Mouse (Mus musculus) T-helper 17 cell (primary cell): ENCODE data around the gene Rps6kc1.

Experiments
- in situ Hi-C, 2 experiments: fragments of 300-600 bp; cut with MboI, MseI; formaldehyde crosslinking; loops; 1 replicate in 1 of 2; 2 replicates in 1 of 2; pipeline ENCODE4 v1.15.1; 2025; ENCODE audit warnings: high pct_unique_total_duplicates in 2 of 2

Rps6kc1 gene

DNA sequence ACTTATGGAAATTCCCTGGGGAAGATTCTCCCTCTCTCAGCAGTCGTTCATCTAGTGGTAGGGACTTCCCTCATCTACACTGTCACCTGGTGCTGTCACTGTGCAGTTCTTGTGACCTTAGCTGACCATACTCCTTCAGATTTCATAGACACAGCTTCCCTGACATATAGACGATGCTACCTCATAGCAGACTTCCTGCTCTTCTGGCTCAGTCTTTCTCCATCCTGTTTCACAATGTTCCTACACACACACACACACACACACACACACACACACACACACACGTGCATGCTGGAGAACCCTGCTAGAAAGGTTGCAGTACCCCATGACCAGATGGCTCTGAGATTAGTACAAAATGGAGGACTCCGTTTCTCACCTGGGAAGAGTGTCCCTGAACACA is 66.2 kb downstream of the Rps6kc1 start:
- in situ Hi-C loops, result no loop called here

DNA sequence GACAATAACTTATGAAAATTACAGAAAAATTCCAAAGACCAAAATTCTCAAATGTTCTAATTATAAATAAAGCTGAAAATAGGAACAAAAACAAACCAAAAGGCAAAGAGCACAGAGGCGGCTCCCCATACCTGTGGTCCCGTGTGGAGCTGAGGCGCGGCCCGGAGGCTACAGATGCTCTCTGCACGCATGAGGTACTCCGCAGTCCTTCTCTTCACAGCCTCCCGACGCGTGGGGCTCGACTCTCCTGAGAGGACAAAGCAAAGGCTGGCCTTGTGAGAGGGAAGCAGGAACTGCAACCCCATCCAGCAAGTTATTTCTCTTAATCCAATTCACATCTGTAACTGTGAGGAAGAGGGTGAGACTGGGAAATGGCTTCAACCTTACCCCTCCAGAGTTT is 67.2 kb downstream of the Rps6kc1 start:
- in situ Hi-C loops, result no loop called here

DNA sequence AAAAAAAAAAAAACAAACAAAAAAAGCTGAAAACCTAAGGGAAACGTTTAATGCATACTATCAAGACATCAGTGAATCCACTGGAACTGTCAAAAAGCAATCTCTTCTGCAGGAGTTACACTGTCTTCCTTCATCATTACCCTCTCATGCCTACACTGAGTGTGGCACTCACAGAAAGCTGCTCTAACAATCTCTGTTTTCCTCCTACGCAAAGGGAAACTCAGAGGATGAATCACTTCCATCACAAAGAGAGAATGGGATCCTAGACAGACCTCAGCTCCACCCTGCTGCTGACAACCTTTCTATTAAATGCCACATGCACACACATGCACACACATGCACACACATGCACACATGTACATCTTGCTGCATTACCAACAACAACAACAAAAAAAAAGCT is 75.5 kb downstream of the Rps6kc1 start:
- in situ Hi-C loops, result no loop called here

DNA sequence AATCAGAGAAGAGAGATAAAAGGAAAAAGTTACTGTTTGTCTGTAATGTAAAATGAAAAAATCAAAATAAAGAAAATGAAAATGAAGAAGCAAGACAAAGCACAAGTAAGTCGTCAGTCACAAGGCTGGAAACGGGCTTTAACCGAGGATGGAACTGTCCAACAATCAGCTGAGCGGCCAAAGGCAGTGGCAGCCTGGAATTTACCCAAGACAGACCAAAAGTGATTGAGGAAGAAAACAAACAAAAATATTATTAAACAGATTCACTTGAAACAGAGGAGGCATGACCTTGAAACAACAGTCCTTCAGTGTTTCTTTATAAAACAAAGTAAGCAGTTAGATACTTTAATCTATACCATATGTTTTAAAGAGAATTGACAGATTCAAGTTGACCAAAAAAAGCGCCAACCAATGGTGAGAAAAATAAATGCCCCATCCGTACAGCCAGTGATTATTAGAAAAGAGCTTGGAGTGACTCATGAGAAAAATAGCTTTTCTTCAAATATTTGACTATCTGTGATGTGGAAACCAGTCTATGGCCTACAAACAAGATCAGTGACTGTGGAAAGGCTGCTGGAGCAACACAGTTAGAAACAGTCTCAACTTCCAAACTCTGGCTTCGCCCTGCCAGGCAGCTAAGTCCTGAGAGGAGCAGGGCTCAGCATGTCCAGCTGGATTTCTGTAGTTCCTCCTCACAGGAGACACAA is 77.2 kb downstream of the Rps6kc1 start:
- in situ Hi-C loops, result no loop called here

DNA sequence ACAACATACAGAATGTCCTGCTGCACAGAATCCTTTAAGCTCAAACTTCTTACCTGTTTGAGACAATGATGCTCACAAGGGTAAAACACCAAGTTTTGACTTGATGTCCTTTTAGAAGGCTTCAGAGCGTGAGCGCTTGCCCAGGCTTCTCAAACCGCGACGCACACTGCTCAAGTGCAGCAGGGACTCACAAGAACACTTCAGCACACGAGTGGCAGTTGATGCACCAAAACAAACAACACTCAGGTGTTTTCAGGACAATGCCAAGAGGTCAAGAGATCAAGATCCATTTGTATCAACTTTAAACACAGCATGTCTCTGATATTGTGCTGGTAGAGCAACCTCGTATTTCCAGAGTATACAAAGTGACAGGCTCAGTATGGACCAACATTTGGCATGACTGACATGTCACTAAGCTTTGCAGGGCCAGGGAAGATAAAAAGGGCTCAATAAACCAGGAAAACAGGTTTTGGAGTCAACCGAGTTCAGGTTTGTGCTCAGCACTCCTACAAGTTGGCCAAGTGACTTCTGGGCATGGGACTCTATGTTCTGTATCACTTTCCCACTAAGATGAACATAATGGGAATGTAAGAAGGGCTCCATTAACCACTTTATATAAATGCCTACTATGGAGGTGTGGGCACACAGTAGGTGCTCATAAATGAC is 78.5 kb downstream of the Rps6kc1 start:
- in situ Hi-C loops, result no loop called here

DNA sequence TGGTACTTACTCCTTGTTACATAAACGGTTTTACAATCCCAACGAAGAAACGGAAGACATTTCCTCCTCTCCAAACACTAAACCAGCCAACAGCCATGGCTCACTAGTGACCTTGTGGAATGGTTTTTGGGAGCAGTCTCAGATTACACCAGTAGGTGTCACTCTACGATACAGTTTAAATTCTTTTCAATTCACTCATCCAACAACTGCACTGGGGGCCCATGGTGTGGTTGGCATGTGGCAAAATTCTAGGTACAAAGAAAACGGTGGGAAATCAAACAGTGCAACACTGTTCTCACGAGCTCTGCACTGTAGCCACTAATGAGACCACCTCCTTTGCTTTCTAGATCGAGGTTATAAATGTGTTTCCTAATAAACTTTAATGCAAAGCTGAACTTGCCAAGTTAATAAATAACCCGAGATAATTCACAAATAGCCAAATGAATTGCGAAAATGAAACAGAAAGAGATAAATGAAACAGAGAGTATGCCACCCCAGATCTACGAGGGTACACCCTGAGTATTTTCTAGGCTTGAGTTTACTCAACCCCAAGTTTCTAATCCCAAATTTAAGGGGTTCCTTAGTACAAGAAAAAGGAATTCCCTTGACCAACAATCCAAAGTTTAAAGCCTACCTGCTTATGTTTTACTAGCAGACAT is 79.6 kb downstream of the Rps6kc1 start:
- in situ Hi-C loops, result no loop called here

DNA sequence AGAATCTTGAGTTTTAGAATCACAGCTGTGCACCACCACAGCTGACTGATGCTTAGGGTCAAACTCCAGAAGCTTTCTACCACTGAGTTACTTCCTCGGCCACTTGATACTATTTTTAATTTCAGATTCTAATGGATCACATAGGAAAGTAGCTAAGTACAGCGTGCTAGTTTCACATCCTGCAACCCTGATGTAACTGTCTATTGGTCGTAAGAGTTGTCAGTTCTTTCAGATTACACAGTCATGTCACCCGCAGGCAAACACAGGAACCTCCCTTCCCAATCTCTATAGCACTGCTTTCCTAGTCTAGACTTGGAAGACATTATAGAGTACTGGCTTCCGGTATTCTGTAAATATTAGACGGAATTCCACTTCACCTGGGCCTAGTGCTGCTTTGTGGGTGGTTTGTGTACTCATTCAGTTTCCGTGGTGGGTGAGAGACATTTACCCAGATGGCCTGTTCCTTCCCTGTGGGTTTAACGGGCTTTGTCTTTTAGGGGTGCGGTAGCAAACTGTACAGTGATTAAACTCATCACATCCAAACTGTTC is 85.0 kb downstream of the Rps6kc1 start:
- in situ Hi-C loops, result loop anchor here in 1 of 2 experiments (10.0 kb wide), 1 partner anchor 1388 kb away; no protein-coding TSS in a partner anchor

DNA sequence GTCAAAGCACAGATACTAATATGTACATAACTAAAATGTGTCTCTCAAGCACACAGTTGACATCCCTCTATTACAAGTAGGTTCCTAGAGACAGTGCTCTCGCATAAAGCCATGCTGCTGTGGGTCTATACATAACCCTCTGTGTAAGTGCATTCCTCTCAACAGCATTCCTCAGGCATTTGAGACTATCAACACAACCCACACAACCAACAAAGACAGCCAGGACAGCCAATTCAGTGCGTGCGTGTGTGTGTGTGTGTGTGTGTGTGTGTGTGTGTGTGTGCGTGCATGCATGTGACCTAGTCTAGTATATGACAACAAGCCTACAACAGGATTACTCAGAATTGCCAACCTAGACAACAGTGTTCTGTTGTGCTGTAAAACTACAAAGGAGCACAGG is 87.8 kb downstream of the Rps6kc1 start:
- in situ Hi-C loops, result loop anchor here in 1 of 2 experiments (10.0 kb wide), 1 partner anchor 1391 kb away; no protein-coding TSS in a partner anchor

DNA sequence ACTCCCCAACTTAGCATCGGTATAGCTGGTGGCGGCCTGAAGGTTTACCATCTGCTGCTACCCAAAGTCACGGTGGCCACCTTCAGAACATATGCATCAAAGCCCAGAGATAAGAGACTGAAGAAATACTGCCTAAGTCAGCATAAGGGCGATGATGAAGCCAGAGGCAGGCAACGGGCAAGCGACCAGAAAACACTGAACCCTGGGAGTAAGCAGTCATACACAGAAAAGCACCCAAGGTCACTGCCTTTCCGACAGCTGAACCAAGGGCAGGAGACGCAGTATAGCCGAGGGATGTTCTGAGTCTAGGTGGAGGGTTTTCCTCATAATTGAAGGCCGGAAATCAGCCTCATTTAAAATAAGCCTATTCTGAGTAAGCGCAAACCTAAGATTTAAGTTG is 95.4 kb downstream of the Rps6kc1 start:
- in situ Hi-C loops, result no loop called here

DNA sequence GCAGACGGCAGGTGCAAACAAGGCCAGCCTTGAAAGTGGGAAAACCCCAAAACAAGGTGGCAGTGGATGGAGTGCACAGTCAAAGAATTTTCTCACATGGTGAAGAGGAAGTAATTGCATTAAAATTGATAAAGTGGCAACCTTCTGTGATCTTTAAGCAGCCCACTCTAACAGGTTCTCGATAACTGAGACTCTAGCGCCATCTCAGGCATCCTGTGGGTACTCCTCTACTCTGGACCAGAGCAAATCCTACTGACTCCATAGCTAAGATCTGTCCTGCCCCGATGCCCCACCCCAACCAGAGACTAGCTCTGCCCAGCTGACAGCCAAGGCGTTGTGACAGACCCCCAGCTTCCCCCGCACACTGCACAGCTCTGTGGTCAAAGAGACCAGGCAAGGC is 101.2 kb downstream of the Rps6kc1 start:
- in situ Hi-C loops, result no loop called here

DNA sequence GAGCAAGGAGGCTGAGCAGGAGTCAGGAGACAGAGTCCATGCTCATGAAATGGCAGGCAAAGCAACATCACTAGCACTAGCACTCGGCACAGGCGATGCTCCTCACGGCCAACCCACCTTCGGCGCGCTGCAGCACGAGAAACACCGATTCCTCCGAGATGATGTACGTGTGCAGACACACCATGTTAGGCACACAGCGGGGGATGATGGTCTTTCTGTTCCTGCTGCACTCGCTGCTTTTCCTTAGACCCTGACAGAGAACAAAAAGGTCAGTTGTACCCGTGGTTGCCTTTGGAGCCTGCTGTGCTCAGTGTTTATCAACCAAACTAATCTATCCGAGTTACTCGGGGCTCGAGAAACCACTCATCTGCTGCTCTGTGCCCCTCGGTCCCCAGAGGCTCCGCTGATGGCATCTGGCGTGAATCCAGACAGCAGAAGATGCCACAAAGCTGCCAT is 102.8 kb downstream of the Rps6kc1 start:
- in situ Hi-C loops, result no loop called here

DNA sequence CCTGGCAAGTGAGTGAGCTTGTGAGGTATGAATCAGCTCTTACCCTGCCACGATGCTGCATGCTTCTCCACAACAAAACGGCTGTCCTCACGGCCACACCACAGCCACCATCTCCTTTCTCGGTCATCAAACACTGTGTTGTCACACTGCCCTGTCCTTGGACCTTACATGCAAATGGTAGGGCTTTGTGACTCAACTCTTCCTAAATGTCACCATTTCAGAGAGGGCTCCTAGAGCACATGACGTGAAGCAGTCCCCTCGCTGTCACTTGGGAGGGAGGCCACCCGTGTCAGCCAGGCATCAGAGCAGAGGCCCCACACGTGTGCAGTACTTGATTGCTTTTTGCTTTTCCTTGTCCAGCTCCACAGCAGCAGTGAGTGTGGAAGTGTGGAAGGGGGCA is 104.8 kb downstream of the Rps6kc1 start:
- in situ Hi-C loops, result no loop called here

DNA sequence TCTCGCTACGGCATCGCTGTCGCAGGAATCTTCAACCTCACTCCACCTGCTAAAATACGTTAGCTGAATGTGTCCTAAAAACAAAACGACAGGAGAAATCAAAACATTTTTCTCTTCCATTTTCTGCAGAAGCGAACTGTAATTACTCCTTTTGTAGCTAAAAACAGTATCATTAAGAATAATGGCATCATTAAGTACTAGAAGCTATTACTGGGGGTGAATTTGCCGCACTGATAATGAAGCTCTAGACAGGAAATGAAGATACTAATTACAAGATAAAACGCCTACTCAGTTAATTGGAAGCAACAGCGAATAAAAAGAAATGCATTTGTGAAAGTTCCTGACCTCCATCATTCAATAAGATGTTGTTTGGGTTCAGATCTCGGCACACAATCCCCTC is 112.9 kb downstream of the Rps6kc1 start:
- in situ Hi-C loops, result no loop called here

DNA sequence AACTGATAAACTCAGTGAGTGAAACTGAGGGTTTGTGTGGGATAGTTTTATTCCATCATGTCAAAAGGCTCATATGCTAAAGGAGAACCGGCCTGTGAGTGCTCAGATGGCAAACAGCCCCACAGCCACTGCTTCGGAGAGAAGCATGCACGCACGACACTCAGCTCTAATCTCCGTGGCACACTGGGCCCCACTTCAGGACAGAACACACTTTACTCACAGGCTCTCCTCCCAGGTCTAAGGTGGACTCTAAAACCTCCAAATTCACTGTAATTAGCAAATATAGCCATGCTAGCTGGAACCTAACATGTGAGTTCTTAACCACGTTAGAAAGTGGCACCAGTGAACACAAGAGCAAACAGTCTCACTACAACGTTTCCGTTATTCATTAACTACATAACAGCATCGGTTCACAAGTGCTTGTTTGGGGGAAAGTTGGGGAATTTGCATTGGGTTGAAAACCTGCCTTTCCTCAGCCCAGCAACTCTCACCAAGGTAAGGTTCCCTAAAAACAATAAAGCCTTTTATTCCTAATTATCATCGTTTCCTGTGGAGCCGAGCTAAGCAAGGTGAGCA is 114.0 kb downstream of the Rps6kc1 start:
- in situ Hi-C loops, result no loop called here

DNA sequence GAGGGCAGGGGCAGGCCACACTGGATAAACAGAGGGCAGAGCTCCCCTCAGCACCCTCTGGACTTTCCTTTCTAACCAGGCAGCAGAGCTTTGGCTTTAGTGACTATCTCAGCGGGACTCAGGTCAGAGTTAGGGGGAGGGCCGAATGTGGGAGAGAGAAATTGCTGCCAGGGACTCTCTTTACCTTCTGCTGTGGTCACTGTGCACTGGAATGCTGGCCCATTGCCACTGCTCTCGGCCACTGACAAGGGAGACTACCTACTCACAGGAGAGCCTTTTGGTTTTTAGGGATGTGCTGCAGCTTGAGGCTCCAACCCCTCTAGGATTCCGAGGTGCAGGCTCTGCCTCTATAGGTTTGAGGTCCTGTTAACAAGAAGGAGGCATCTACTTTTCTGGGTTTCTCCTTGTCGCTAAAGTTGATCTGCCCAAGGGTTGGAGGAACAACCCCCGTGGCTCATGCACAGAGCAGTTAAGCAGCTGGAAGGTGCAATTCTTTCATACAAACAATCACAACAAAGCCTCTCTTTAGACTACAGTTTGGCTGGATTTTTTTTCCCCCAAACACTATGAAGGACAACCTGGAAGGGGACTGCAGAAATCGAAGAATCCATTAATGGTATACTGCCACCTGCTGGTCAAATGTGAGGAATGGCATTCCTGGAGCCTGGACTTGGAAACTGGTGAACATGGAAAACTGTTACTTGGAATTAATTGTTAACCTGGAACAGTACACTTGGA is 114.7 kb downstream of the Rps6kc1 start:
- in situ Hi-C loops, result no loop called here

DNA sequence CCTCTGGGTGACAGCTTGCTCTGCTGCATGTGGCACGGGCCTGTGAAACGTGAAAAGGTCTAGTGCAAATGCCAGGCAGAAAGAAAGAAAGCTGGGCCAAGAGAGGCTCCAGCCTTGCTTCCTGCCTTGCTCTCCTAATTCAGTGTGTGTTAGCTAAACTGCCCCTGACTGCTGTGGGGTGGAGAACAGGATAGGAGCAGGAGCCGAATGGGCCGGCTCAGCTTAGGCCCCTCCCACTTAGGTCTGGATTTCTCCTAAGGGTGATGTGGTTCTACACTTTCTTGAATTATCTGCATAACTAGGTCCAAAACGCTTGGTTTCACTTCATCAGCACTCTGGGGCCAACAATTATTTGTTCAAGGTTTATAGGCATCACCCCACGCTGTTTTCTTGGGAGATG is 119.9 kb downstream of the Rps6kc1 start:
- in situ Hi-C loops, result no loop called here

DNA sequence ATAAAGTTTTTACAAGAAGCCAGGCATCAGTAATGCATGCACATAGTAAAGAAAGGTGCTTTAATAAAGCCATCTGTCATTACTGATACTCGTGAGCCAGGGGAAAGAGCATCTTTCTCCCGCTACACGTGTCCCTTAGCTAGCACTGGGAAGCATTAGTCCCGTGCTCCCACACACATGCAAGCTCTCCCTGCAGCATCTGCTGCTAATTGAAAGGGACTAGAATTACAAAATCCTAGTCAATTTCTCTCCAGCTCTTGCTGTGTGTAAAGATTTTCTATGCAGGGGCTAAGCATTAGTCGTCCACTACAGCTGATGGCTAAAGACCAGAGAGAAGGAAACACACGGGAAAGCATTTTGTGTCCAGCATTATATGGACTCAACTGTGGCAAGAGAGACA is 120.8 kb downstream of the Rps6kc1 start:
- in situ Hi-C loops, result no loop called here

DNA sequence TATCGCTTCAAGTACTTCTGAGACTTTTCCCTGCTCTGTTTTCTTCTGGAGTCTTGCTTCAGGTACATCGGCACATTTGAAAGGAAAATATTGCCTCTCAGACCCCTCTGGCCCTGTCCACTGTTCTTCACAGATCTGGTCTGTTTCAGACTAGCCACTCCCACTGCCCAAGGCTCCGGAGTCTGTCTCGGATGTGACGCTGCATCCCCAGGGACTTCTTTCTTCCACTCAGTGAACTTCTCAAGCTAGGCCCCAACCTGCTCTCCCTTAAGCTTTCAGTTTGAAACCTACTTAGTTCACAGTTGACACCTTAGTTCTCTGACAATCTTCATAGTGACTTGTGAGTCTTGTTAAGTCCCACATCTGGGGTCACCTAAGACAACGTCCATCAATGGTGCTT is 133.9 kb downstream of the Rps6kc1 start:
- in situ Hi-C loops, result no loop called here

DNA sequence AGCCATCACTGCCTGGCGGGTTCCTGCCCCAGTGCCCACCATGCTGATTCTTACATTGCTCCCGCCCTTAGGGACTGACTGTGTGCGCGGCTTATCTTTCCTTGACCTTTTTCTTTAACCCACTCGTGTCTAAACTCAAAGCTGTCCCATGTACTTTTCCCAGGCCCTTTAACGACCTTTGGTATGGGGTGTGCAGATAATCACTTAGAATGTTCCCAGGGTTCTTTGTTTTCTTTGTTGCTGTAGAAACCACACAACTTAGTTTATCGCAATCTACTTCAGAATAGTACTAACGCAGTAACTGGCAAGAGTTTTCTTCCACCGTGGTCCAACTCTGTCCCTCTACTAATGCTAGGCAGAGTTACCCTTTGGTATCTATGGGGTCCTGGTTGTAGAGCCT is 135.3 kb downstream of the Rps6kc1 start:
- in situ Hi-C loops, result no loop called here

DNA sequence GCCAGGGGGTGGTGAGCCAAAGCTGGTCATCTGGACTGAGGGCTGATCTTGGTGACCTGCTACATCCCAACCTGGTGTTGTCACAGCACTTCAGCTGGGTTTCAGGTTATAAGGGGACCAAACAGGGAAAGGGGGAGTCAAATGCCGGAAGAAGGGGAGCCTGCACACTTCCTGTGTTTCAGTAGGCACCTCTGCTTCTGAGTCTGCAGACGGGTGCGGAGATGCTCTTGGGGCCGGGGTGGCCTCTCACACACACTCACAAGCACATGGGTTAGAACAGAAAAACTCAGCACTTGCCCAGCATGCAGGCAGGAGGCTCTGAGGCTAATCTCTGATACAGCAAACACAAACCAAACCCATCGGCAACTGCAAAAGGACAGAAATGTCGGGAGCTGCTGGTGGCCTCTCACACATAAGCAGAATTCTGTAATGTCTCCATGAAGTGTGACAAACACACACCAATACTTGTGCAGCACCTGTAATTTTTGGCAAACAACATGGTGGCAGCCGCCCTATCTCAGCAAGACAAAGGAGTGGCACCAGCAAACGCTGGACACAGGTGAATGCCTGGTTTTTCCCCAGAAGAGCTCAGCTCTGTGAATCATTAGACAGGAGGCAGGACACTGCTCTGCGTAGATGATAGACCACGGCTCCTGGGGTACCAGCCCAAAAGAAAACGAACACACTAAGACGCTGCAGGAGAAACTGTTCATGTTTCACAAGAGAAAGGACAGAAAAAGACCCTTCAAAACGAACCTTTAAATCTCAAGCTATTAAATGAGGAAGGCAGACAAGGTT is 139.3 kb downstream of the Rps6kc1 start:
- in situ Hi-C loops, result no loop called here

DNA sequence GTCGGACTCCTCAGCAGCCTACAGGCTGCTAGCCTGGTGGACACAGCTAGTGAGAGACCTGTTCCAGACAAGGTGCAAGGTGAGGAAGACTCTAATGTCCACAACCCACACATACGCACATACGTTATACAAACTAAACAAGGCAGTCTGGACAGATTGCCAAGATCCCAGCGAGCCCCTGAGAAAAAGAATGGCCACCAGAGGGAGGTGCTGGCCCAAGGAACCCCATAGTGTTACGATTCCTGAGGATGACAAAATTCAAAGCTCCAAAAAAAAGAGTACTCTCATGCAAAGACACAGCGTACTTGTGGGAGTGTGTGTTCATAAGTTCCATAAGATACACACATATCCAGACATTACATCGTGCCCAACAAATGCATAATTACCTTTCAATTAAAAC is 141.8 kb downstream of the Rps6kc1 start:
- in situ Hi-C loops, result no loop called here
